Mouse (Mus musculus) spleen, postnatal 4 days (tissue): ENCODE data around the gene Phf23.

Source experiments
- DNase-seq, 2 experiments: peaks; one replicate each; pipeline ENCODE4 v3.0.0; 2022; ENCODE audit warnings: low spot score in 2 of 2

Gene Phf23

DNA sequence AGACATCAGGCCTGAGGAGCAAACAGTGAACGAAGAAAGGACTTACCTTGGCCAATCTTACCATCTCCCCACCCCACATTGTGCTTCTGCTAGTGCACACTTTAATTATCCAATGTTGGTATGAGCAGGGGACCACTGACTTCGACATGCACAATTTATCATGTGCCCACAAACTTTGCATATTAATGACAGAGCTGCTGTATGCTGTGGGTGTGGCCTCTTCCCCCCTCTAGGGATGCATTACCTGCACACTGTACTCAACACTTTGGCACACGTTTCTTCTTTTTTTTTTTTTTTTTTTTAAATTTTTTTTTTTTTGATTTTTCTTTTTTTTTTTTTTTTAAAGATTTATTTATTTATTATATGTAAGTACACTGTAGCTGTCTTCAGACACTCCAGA lies 24.8 kb upstream of the Phf23 start:
- no peak for DNase-seq

DNA sequence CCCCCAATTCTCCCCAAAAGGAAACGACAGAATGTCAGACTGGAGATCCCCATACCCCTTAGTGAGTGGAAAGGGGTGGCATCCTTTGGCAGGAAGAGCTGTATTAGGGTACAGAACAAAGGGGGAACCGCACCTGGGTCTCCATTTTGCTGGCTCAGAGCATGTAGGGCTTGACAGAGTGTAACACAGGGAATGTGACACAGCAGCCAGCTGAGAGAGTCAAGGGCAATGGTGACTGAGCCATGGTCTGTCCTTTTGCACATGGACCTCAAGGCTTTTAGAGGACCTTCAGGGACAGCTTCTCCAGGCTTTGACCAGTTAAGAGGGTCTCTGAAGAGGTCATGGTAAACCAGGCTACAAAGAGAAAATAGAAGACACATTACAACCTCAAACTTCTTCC lies 20.7 kb upstream of the Phf23 start:
- DNase-seq: no peak

DNA sequence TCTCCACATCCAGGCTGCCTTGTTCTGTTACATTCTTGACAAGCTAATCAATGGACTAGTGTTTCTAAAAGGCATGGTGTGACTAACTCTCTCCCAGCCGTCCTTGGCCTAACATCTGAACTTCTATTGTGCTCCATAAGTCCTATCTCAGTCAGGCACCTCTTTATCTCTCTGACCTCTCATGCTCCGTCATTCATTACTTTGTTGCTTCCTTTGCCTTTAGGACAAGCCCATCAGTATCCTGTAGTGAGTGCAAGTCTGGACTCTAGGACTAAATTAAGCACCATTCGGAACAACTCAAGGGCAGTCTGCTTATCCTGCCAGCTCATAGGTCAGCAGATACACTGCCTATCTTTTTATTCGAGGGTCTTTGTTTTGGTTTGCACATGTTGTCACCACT lies 19.3 kb upstream of the Phf23 start:
- no peak for DNase-seq

DNA sequence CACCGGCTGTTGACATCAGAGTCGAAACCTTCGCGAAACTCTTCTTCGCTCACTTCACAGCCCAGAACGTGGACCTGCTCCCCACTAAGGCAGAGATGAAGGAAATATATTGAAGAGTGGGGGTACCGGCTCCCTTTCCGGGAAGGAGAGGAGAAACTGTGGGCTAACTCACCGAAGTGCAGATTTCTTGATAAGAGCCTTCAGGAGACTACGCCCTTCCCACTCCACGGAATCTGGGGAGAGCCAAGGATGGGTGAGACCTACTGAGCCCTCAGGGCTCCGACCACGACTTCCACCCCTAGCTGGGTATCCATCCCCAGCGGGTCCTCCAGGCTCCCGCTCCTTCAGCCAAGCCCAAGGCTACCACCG lies 15.8 kb upstream of the Phf23 start:
- DNase-seq: no peak

GRCm38 (mm10) chr11:69980196-69981140 lies 15.1 kb upstream of the Phf23 start:
- peak; percentile 93 to 95 for DNase-seq

DNA sequence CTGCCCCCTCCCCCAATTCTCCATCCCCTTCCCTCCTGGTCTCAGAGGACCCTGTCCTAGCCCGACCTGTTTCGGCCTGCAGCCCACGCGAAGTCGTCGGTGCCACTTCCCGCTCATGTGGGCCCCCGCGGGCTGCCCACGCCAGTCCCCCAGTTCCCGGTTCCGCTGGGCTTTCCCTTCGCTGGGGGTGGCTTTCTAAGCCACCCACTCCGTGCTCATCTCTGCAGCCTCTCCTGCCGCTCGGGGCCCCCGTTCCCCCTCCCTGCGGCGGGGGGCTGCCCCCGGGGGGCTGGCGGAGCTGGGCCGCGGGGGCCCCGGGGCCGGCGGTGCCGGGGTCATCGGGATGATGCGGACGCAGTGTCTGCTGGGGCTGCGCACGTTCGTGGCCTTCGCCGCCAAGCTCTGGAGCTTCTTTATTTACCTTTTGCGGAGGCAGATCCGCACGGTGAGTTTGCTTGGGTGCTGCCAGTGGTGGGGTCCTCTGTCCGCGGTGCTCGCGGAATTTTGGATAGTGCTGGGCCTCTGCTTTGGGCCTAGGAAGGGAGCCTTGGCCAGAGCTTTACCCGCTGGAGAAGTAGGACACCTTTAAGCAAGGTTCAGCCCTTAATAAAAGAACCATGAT lies 14.3 kb upstream of the Phf23 start, which contains the start of gene Ctdnep1:
Ctdnep1 (plus strand) TSS at position 16 of the 622 bp plus-strand sequence.
- DNase-seq: peak; percentile 33 to 75

GRCm38 (mm10) chr11:69982225-69982624 lies 13.4 kb upstream of the Phf23 start, which contains the start of gene Elp5:
TSS of gene Elp5 (minus strand) at chr11:69982517.
- DNase-seq: no peak

GRCm38 (mm10) chr11:69982877-69983276 lies 12.7 kb upstream of the Phf23 start:
- DNase-seq: peak in 1 of 2 experiments; percentile 40

DNA sequence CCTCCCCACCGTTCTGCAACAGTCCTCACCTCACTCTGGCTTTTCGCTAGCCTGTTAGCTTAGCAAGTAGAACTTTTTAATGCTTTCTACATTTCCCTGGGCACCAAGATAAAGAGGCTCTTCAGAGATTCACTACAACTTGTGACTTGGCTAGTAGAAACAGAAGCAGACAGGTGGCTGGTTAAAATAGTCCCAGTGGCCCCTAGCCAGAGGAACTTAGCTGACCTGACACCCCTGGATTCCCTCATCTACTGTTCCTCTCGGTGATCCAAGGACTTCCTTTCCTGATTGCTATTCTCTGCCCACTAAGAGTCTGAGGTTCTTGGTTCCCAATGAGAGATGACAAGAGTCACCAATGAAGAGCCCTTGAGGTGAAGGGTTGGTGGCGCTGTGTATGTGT lies 12.2 kb upstream of the Phf23 start:
- DNase-seq: no peak

DNA sequence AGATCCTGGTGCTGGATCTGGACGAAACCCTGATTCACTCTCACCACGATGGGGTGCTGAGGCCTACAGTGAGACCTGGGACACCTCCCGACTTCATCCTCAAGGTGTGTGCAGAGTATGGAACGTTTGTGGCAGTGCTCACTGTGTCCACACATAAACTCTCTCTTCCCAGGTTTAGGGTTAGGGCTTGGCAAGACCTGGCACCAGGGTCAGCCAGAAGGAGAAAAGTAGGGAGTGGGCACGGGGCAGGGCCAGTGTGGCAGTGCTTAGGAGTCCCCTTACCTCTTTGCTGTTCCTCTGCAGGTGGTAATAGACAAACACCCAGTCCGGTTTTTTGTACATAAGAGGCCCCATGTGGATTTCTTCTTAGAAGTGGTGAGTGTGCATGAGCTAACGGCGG lies 11.1 kb upstream of the Phf23 start:
- DNase-seq: no peak

DNA sequence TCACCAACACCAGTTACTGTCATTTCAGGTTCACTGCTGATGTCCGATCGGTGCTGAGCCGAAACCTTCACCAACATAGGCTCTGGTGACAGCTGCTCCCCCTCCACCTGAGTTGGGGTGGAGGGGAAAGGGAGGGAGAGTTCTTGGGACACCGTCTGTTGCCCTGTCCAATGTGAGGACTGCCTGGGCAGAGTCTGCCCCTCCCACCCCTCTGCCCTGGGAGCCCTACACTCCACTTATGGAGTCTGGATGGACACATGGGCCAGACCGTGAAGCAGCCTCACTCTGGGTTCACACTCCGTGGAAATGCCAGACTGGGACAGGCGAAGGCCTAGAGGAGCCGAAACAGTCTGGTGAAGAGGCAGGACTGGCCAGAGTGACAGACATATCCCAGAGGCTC lies 5.6 kb upstream of the Phf23 start:
- no peak for DNase-seq

DNA sequence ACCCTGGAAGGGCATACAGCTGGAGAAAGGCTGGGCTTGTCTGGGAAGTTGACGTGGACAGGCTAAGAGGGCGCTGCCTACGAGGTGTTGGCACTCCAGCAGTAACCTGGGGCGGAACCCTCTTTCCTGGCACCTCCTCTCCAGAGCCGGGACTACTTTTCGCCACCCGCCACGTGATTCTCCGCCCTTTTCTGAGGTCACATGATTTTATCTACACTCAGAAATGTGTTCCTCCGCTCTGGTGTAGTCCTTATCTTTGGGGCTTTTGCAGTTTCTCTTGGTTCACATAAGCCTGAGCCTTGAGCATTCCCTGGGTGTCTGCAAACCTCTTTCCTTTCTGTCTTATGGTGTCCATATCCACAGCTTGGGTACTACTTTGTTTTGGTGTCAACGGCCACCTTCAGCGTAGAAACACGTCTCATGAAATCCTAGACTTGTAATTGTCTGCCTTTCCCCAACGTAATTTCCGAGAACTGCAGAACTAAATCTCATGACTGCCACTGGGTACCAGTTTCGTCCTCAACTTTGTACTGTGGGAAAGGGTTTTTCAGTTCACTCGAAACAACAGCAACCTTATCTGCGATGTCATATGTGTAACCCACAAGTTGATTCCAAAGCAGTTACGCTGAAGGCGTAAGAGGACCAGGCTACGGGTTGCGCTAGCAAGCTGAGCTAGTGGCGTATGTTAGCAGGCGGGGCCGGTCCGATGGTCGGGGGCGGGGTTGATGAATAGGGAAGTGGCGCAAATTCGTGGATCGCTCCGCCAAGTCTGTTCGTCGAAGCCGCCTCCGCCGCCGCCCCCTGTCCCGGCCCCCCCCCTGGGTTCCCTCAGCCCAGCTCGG lies 4.5 kb upstream of the Phf23 start, which contains the start of gene Gabarap:
Gabarap (plus strand) TSS at position 294 of the 842 bp plus-strand sequence.
- peak; percentile 96 to 97 for DNase-seq

GRCm38 (mm10) chr11:69991711-69992110 lies 3.9 kb upstream of the Phf23 start:
- no peak for DNase-seq

- DNase-seq: no peak
Measured at GRCm38 (mm10) chr11:69992396-69992795, 3.2 kb upstream of the Phf23 start.

- DNase-seq: no peak
Measured at GRCm38 (mm10) chr11:69992932-69993331, 2.6 kb upstream of the Phf23 start.

GRCm38 (mm10) chr11:69994401-69995090 lies 1.0 kb upstream of the Phf23 start:
- no peak for DNase-seq

DNA sequence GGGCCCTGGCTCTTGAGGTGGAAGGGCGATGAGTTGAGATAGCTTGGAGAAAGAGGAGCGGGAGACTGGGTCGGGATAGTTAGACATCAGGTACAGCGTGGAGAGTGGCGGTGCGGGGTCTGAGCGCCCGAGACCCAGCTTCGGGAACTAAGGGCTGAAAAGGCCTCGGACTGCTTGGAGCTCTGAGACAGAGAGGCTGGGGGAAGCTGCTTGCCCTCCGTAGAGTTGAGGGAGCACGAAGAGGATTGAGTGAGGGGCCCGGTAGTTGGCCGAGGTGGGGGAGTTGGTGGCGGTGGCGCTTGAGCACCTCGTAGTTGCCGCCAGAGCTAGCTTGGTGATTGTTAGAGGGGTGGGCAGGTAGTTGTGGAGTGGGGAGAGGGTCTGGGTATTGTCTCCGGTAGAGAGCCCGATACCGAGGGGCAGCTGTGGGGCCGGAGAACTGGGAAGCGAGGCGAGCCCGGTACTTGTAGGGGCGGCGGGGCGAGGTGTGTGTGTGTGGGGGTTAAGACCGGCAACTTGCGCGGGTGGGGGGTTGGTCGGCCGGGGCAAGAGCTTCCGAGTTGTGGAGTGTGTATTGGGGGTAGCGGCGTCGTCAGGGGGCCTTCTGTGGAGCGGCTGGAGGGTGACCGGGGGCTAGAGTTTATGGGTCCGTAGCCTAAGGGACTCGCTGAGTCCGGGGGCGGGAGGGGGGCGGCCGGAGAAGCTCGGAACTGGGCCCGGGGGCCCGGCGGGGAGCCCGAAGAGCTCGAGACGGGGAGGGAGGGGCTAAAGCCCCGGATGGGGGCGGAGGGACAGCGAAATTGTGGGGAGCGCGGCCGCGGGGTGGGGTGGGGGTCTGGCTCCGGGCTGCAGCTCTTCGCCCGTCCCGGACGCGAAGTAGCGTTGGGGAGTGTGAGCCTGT lies 834 bp downstream of the Phf23 start:
- peak; percentile 59 to 83 for DNase-seq

GRCm38 (mm10) chr11:69997070-69997509 lies 1.5 kb downstream of the Phf23 start:
- DNase-seq: peak; percentile 91 to 97

- DNase-seq: no peak
Measured at GRCm38 (mm10) chr11:69998567-69999491, 3.3 kb downstream of the Phf23 start.
